Mouse (Mus musculus) heart, postnatal 0 days (tissue): ENCODE data around the gene Shc3.

Experiments used
- CTCF ChIP-seq: IDR thresholded peaks from 2 replicates; pipeline ENCODE4 v1.5.1; 2016; ENCODE audit warnings: antibody characterized with exemption, control low read depth, low read depth
- EP300 ChIP-seq: IDR thresholded peaks from 2 replicates; pipeline ENCODE4 v1.6.1; 2016; ENCODE audit warnings: antibody characterized with exemption, low read depth

GRCm38 (mm10) chr13:51535326-51535725, 33.9 kb downstream of the Shc3 start:
- TF ChIP-seq CTCF (no peak), EP300 (no peak)
